In genomic region chr11:24297763-24298162, GRCm38 (mm10) we compare ENCODE assay signal across 17 mouse cellular contexts.
DNase-seq lines count a peak whose midpoint lies in the region; ATAC-seq lines count a peak whose summit lies in the region.
"Had no signal": no experiment of that assay in that cellular context is flagged by ENCODE, and none has a peak within 500 bp of the region (broad histone marks: within the 10 kb centered on the region; RNA-seq: fewer than 3 reads in every experiment).

No protein-coding gene starts in this region.

- H3K4me3 ChIP-seq in lung, embryonic 16.5 days (ENCODE audit: low read length) = no peak overlapping the region
- no peak overlapping the region for H3K4me3 ChIP-seq in limb, embryonic 10.5 days
- H3K4me3 ChIP-seq in stomach, embryonic 16.5 days (replicated peaks; ENCODE audit: low read length) = no peak overlapping the region
- H3K4me3 ChIP-seq: heart, embryonic 10.5 days; neural tube, embryonic 13.5 days had no signal

- no peaks in the 10 kb centered on the region for H3K27me3 ChIP-seq in lung, embryonic 16.5 days (ENCODE audit: control insufficient read depth, insufficient read depth, low read depth, low read length)
- no peaks in the 10 kb centered on the region; the same call in 1 of the 2 replicates for H3K27me3 ChIP-seq in limb, embryonic 10.5 days (ENCODE audit: low read depth, poor library complexity, severe bottlenecking)
- no peaks in the 10 kb centered on the region for H3K27me3 ChIP-seq in stomach, embryonic 16.5 days (ENCODE audit: control insufficient read depth, insufficient read depth, low read length)
- H3K27me3 ChIP-seq: neural tube, embryonic 13.5 days had no signal

- peaks cover 12% of the 10 kb centered on the region for H3K4me1 ChIP-seq in lung, embryonic 16.5 days (replicated peaks; ENCODE audit: control insufficient read depth, insufficient read depth, low read length)
- peaks cover 33% of the 10 kb centered on the region for H3K4me1 ChIP-seq in limb, embryonic 10.5 days
- H3K4me1 ChIP-seq in stomach, embryonic 16.5 days (ENCODE audit: control insufficient read depth, insufficient read depth, low read length) = peaks cover 24% of the 10 kb centered on the region

- intact Hi-C loops in left cerebral cortex, postnatal 36 days (cut with DNase I) = no loop called here

- H3K4me2 ChIP-seq in lung, embryonic 16.5 days (ENCODE audit: low read depth, low read length) = 0 out of 2 replicates have a peak overlapping the region, but pooled peaks have one; percentile 11
- peak overlapping the region; percentile 0; the same call in 1 of the 2 replicates for H3K4me2 ChIP-seq in stomach, embryonic 16.5 days (ENCODE audit: low read depth, low read length)

- DNase-seq in heart, adult 11 months = peak; percentile 51
- DNase-seq in heart, postnatal 4 days = no peak
- no peak for DNase-seq in lung, adult 18-20 months
- DNase-seq in limb, embryonic 10.5 days (ENCODE audit: low spot score) = no peak
- DNase-seq in left cerebral cortex, postnatal 36 days (ENCODE audit: low spot score in 2 of 2) = no peak
- DNase-seq in right cerebral cortex, postnatal 25 days = no peak
- DNase-seq: cerebellum, adult 11 months; cerebellum, postnatal 36 days; gastrocnemius, postnatal 14 days; kidney, adult 8-10 months; lung, adult 2 months; right cerebral cortex, adult 18-20 months; thymus, adult 18-20 months had no signal

- H3K36me3 ChIP-seq in lung, embryonic 16.5 days (ENCODE audit: control insufficient read depth, insufficient read depth, low read length) = no peaks in the 10 kb centered on the region
- no peaks in the 10 kb centered on the region for H3K36me3 ChIP-seq in limb, embryonic 10.5 days
- H3K36me3 ChIP-seq in stomach, embryonic 16.5 days (ENCODE audit: control insufficient read depth, insufficient read depth, low read length) = no peaks in the 10 kb centered on the region
- H3K36me3 ChIP-seq: heart, embryonic 10.5 days; neural tube, embryonic 13.5 days had no signal

- no peak overlapping the region for H3K27ac ChIP-seq in lung, embryonic 16.5 days (ENCODE audit: low read length)
- peak overlapping the region; percentile 73 for H3K27ac ChIP-seq in limb, embryonic 10.5 days
- peak overlapping the region; percentile 65 for H3K27ac ChIP-seq in stomach, embryonic 16.5 days (ENCODE audit: low read length)
- H3K27ac ChIP-seq: neural tube, embryonic 13.5 days had no signal

- H3K9ac ChIP-seq in lung, embryonic 16.5 days (ENCODE audit: low read length) = no peak overlapping the region
- no peak overlapping the region for H3K9ac ChIP-seq in stomach, embryonic 16.5 days (ENCODE audit: low read length)
- H3K9ac ChIP-seq: neural tube, embryonic 13.5 days had no signal

- WGBS in lung, embryonic 16.5 days = 39% methylated on average over 5 of the region's 5 CpGs
- 56% methylated on average over 5 of the region's 5 CpGs for WGBS in limb, embryonic 10.5 days
- 57% methylated on average over 5 of the region's 5 CpGs for WGBS in stomach, embryonic 16.5 days

- no peak; the same call in 1 of the 2 replicates for ATAC-seq in lung, embryonic 16.5 days (ENCODE audit: low read depth)
- ATAC-seq in stomach, embryonic 16.5 days (ENCODE audit: insufficient read depth, low FRiP score) = no peak

- H3K9me3 ChIP-seq in lung, embryonic 16.5 days (ENCODE audit: control insufficient read depth, low read length) = no peaks in the 10 kb centered on the region
- H3K9me3 ChIP-seq in limb, embryonic 10.5 days (replicated peaks) = no peaks in the 10 kb centered on the region
- no peaks in the 10 kb centered on the region for H3K9me3 ChIP-seq in stomach, embryonic 16.5 days (replicated peaks; ENCODE audit: control insufficient read depth, low read length)
- H3K9me3 ChIP-seq: heart, embryonic 10.5 days; neural tube, embryonic 13.5 days had no signal
